Mouse (Mus musculus) intestine, embryonic 14.5 days (tissue): ENCODE measurements at regions not wholly inside any gene's neighbourhood (a gene's known extent, or its start where the extent isn't known, plus 50 kb on each side); places are given as distances from the start of the nearest gene placed in this dataset.

ENCODE experiments used
- ATAC-seq: fragments of 200-750 bp; cut with Nextera tagmentation; replicated peaks from 2 replicates; pipeline ENCODE4 v1.8.0; 2017; ENCODE audit warnings: low read depth, moderate number of reproducible peaks, moderate TSS enrichment, moderate library complexity; ENCODE audit not compliant: low FRiP score, low TSS enrichment
- DNase-seq: peaks from one replicate; pipeline ENCODE4 v3.0.0-alpha.2; 2018; ENCODE audit warnings: low spot score
- H3K27ac ChIP-seq: fragments of 300-500 bp; sonication (generic); 2 replicates; pipeline ENCODE4 v1.5.1; 2014; ENCODE audit warnings: low read depth, mild to moderate bottlenecking, control low read depth
- H3K27me3 ChIP-seq: fragments of 300-500 bp; sonication (generic); replicated peaks from 2 replicates; pipeline ENCODE4 v1.6.1; 2014; ENCODE audit warnings: low read length, control low read depth; ENCODE audit not compliant: control insufficient read depth, insufficient read depth
- H3K36me3 ChIP-seq: fragments of 300-500 bp; sonication (generic); 2 replicates; pipeline ENCODE4 v1.6.1; 2014; ENCODE audit warnings: low read length, control low read depth; ENCODE audit not compliant: control insufficient read depth, insufficient read depth
- H3K4me1 ChIP-seq: fragments of 300-500 bp; sonication (generic); replicated peaks from 2 replicates; pipeline ENCODE4 v1.6.1; 2014; ENCODE audit warnings: low read length, control low read depth, mixed read lengths; ENCODE audit not compliant: control insufficient read depth, insufficient read depth
- H3K4me2 ChIP-seq: fragments of 300-500 bp; sonication (generic); 2 replicates; pipeline ENCODE4 v1.6.1; 2014; ENCODE audit warnings: low read length
- H3K4me3 ChIP-seq: fragments of 300-500 bp; sonication (generic); 2 replicates; pipeline ENCODE4 v1.5.1; 2014; ENCODE audit warnings: low read depth, low read length, control low read depth, mixed read lengths
- H3K9ac ChIP-seq: fragments of 300-500 bp; sonication (generic); 2 replicates; pipeline ENCODE4 v1.6.1; 2014; ENCODE audit warnings: mild to moderate bottlenecking, low read length
- H3K9me3 ChIP-seq: fragments of 300-500 bp; sonication (generic); 2 replicates; pipeline ENCODE4 v1.6.1; 2016; ENCODE audit warnings: low read length, control low read depth; ENCODE audit not compliant: control insufficient read depth
- WGBS: fragments of 180-500 bp; shearing (Covaris S2); extraction: QIAGEN DNeasy Blood & Tissue Kit; methylation state at CpG from one replicate; pipeline ENCODE4 v1.1.7; 2014; 5-methylcytosine and 5-hydroxymethylcytosine counted together

GRCm38 (mm10) chr13:3742763-3743401 lies 61.2 kb downstream of the Calml3 start:
- Histone ChIP-seq H3K36me3 (no peaks in the 10 kb centered on the region), H3K27me3 (no peaks in the 10 kb centered on the region), H3K27ac (peak overlapping the region; percentile 94), H3K4me2 (peak overlapping the region; percentile 26), H3K9me3 (no peaks in the 10 kb centered on the region), H3K4me3 (no peak overlapping the region), H3K9ac (no peak overlapping the region), H3K4me1 (peaks cover 25% of the 10 kb centered on the region)
- 19% methylated on average over 4 of the region's 4 CpGs for WGBS
- ATAC-seq (peak; percentile 67), DNase-seq (peak; percentile 76)

DNA sequence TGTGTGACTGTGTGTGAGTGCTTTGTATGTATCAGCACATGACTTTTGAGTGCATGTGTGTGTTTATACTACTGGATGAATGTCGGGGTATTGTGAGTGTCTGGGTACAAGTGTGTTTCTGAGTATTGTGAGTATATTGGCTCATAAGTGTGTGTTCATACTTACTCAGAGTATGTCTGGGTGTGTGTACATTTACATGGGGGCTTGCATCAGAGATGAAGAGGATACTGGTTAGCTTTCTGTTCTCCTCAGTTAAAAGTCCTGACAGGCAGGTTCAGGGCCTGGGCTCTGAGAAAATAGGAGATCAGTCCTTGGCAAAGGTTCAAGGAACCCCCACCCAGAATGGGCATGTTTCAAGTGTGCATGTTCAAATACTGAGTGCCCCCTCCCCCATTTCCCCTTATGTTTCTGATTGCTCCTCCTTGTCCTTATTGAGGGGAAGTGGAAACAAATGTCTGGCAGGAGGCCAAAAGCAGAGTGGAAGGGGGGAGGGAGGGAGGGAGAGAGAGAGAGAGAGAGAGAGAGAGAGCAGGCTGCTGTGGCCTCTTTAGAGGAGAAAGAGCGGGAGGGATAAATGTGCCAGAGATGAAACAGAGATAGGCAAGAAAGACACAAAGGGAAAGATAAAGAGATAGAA lies 61.9 kb downstream of the Calml3 start:
- H3K4me2 ChIP-seq = peak overlapping the region; percentile 26; the same call in 1 of the 2 replicates
- DNase-seq = peak; percentile 81
- peak overlapping the region; percentile 94 for H3K27ac ChIP-seq
- ATAC-seq = peak; percentile 52
- 22% methylated on average over 2 of the region's 2 CpGs for WGBS
- no peak overlapping the region for H3K9ac ChIP-seq
- H3K9me3 ChIP-seq = no peaks in the 10 kb centered on the region
- no peaks in the 10 kb centered on the region for H3K27me3 ChIP-seq
- H3K4me3 ChIP-seq = no peak overlapping the region
- H3K36me3 ChIP-seq = no peaks in the 10 kb centered on the region
- H3K4me1 ChIP-seq = peaks cover 25% of the 10 kb centered on the region

DNA sequence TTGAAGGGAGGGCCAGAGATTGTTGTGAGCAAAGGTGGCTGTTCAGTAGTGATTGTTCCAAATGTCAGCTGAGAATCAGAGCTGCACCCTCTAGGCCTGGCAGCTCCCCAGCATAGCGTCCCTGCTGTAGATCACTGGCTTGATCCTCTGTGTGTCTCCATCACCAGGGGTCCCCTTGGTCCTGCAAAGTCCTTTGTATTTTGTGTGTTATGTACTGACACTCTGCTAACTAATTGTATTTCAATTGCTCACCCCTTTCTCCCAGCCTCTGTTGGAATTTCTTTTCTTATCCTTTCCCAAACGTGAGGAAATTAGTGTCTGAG lies 73.5 kb downstream of the Calml3 start:
- Histone ChIP-seq H3K9ac (no peak overlapping the region), H3K27me3 (no peaks in the 10 kb centered on the region), H3K27ac (no peak overlapping the region), H3K4me3 (no peak overlapping the region), H3K9me3 (no peaks in the 10 kb centered on the region), H3K4me1 (peaks cover 14% of the 10 kb centered on the region), H3K36me3 (no peaks in the 10 kb centered on the region), H3K4me2 (no peak overlapping the region)
- ATAC-seq (peak; percentile 36; the same call in 1 of the 2 replicates), DNase-seq (no peak)
- 14% methylated on average over 2 of the region's 2 CpGs for WGBS

GRCm38 (mm10) chr13:3729926-3730698 lies 74.0 kb downstream of the Calml3 start:
- no peaks in the 10 kb centered on the region for H3K9me3 ChIP-seq
- H3K27me3 ChIP-seq = no peaks in the 10 kb centered on the region
- WGBS = 13% methylated on average over 3 of the region's 3 CpGs
- ATAC-seq (peak; percentile 75; the same call in 1 of the 2 replicates), DNase-seq (peak; percentile 52)
- H3K4me1 ChIP-seq = peaks cover 14% of the 10 kb centered on the region
- no peak overlapping the region for H3K4me3 ChIP-seq
- H3K36me3 ChIP-seq = no peaks in the 10 kb centered on the region
- H3K27ac ChIP-seq = no peak overlapping the region
- no peak overlapping the region for H3K4me2 ChIP-seq
- no peak overlapping the region for H3K9ac ChIP-seq

- WGBS = 77% methylated on average over 3 of the region's 3 CpGs
- H3K4me1 ChIP-seq = peaks cover 14% of the 10 kb centered on the region
- H3K9ac ChIP-seq = no peak overlapping the region
- no peak overlapping the region for H3K27ac ChIP-seq
- no peak overlapping the region for H3K4me2 ChIP-seq
- no peaks in the 10 kb centered on the region for H3K36me3 ChIP-seq
- ATAC-seq (no peak), DNase-seq (no peak)
- H3K9me3 ChIP-seq = no peaks in the 10 kb centered on the region
- no peaks in the 10 kb centered on the region for H3K27me3 ChIP-seq
- H3K4me3 ChIP-seq = no peak overlapping the region
Measured at GRCm38 (mm10) chr13:3728888-3729287, 75.2 kb downstream of the Calml3 start.

DNA sequence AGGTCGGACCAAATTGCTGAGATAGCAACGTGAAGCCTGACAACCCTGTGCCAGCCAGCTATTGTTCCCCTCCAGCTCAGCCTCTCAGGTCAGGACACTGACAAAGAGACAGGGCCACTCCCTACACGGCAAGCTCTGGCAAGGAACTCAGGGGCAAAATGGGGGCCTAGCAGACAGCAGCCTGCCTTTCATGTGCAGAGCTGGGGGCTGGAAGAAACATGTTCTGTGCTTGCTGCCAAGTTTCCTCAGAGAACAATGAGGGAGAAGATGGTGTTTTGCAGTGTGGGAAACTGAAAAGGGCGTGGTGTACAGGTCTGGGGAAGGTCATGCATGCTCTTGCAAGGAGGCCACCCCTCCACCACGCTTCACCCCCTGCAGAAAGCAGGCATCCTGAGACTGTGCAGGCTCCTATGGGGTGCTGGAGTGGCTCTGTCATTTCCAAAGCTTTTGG lies 77.8 kb downstream of the Calml3 start:
- Histone ChIP-seq H3K9ac (no peak overlapping the region), H3K36me3 (no peaks in the 10 kb centered on the region), H3K4me1 (peaks cover 14% of the 10 kb centered on the region), H3K9me3 (no peaks in the 10 kb centered on the region), H3K4me2 (no peak overlapping the region), H3K27me3 (no peaks in the 10 kb centered on the region), H3K4me3 (no peak overlapping the region), H3K27ac (no peak overlapping the region)
- no peak for DNase-seq
- ATAC-seq = 0 out of 2 replicates have a peak, but pooled peaks have one; percentile 57
- WGBS = 28% methylated on average over 5 of the region's 5 CpGs

DNA sequence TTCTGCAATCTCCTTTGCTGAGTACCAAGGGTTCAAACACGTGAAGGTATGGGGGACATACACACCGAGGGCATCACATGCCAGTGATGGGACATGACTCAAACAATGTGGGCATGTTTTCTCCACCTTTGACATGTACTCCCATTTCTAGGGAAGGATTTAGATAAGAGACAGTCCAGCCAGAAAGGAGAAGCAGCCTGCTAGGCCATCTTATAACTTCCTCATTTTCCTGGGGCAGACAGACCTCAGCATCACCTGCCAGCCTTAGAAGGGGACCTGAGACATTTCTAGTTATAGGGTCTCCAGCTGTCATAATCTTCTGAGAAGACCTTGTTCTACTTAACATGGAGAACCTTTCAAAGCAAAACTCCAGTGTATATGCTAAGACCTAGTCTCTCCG lies 78.3 kb downstream of the Calml3 start:
- Histone ChIP-seq H3K4me2 (no peak overlapping the region), H3K4me1 (peaks cover 14% of the 10 kb centered on the region), H3K36me3 (no peaks in the 10 kb centered on the region), H3K9me3 (no peaks in the 10 kb centered on the region), H3K27ac (no peak overlapping the region), H3K4me3 (no peak overlapping the region), H3K9ac (no peak overlapping the region), H3K27me3 (no peaks in the 10 kb centered on the region)
- ATAC-seq (no peak), DNase-seq (no peak)
- 83% methylated on average over 3 of the region's 3 CpGs for WGBS

DNA sequence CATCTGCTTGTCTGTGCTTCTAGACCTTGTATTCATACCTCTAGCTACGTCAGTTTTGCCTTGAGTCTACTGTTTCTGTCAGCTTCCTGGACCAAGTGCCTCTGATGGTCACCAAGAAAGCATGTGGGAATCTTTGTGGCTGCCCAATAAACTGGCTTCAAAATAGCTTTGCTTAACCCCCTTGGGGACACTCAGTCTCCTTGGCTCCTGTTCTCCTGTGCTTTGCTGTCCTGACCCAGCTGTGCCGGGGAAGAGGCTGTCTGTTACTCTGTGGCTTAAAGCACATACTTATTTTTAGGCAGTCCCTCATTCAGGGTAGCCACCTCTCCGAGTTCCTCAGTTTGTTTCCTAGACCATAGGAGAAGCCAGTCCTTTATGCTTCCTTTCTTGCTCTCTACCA lies 79.8 kb downstream of the Calml3 start:
- DNase-seq (no peak), ATAC-seq (no peak)
- H3K27me3 ChIP-seq = no peaks in the 10 kb centered on the region
- no peaks in the 10 kb centered on the region for H3K9me3 ChIP-seq
- 85% methylated on average over 3 of the region's 3 CpGs for WGBS
- no peaks in the 10 kb centered on the region for H3K36me3 ChIP-seq
- H3K4me2 ChIP-seq = no peak overlapping the region
- no peak overlapping the region for H3K9ac ChIP-seq
- peaks cover 9% of the 10 kb centered on the region; the same call in 1 of the 2 replicates for H3K4me1 ChIP-seq
- no peak overlapping the region for H3K27ac ChIP-seq
- H3K4me3 ChIP-seq = no peak overlapping the region
